Mouse (Mus musculus) limb, embryonic 14.5 days (tissue): ENCODE results near the gene Il17re. TPM values are rescaled to one million over a fixed set of nuclear protein-coding genes. Genes with fewer than 3 reads are reported as not detected.

Source experiments
- ATAC-seq: fragments of 200-750 bp; cut with Nextera tagmentation; 2 replicates; pipeline ENCODE4 v1.8.0; 2017; ENCODE audit warnings: low read depth, moderate number of reproducible peaks, moderate TSS enrichment; ENCODE audit not compliant: low FRiP score
- DNase-seq: peaks from one replicate; pipeline ENCODE4 v3.0.0-alpha.2; 2015; ENCODE audit warnings: low spot score
- H3K27ac ChIP-seq: fragments of 300-500 bp; sonication (generic); replicated peaks from 2 replicates; pipeline ENCODE4 v1.5.1; 2014; ENCODE audit warnings: low read depth, mild to moderate bottlenecking, low read length, moderate library complexity, mixed read lengths
- H3K27me3 ChIP-seq: fragments of 300-500 bp; sonication (generic); 2 replicates; pipeline ENCODE4 v1.6.1; 2014; ENCODE audit warnings: low read length, mixed read lengths; ENCODE audit not compliant: control insufficient read depth, insufficient read depth
- H3K36me3 ChIP-seq: fragments of 300-500 bp; sonication (generic); 2 replicates; pipeline ENCODE4 v1.6.1; 2014; ENCODE audit warnings: mild to moderate bottlenecking, low read length, moderate library complexity, mixed read lengths; ENCODE audit not compliant: control insufficient read depth, insufficient read depth
- H3K4me1 ChIP-seq: fragments of 300-500 bp; sonication (generic); 2 replicates; pipeline ENCODE4 v1.6.1; 2014; ENCODE audit warnings: antibody characterized with exemption, low read length, mixed read lengths; ENCODE audit not compliant: control insufficient read depth, insufficient read depth
- H3K4me2 ChIP-seq: fragments of 300-500 bp; sonication (generic); replicated peaks from 2 replicates; pipeline ENCODE4 v1.6.1; 2014; ENCODE audit warnings: low read depth, mild to moderate bottlenecking, low read length, moderate library complexity; ENCODE audit not compliant: severe bottlenecking
- H3K4me3 ChIP-seq: fragments of 300-500 bp; sonication (generic); replicated peaks from 2 replicates; pipeline ENCODE4 v1.5.1; 2014; ENCODE audit warnings: low read length
- H3K9ac ChIP-seq: fragments of 300-500 bp; sonication (generic); 2 replicates; pipeline ENCODE4 v1.6.1; 2014; ENCODE audit warnings: mild to moderate bottlenecking, low read depth, low read length, moderate library complexity; ENCODE audit not compliant: severe bottlenecking
- H3K9me3 ChIP-seq: fragments of 300-500 bp; sonication (generic); 2 replicates; pipeline ENCODE4 v1.6.1; 2016; ENCODE audit warnings: low read length; ENCODE audit not compliant: control insufficient read depth
- POLR2A ChIP-seq: fragments of 200-500 bp; IDR thresholded peaks from 2 replicates; pipeline ENCODE4 v1.8.0; 2012; ENCODE audit warnings: inconsistent platforms, mild to moderate bottlenecking, moderate library complexity, borderline replicate concordance; ENCODE audit not compliant: insufficient read depth, insufficient read length; ENCODE audit errors: extremely low read depth
- WGBS: fragments of 180-500 bp; shearing (Covaris S2); extraction: QIAGEN DNeasy Blood & Tissue Kit; methylation state at CpG from one replicate; pipeline ENCODE4 v1.1.7; 2014; 5-methylcytosine and 5-hydroxymethylcytosine counted together
- polyA plus RNA-seq, 2 experiments: library from polyadenylated mRNA; depleted of rRNA in 1 of 2; stranded (reverse) in 1 of 2; unstranded in 1 of 2; fragments of >200 nt; fragmentation: Nextera tagmentation in 1 of 2; extraction: Ambion mirVana in 1 of 2; gene quantifications; 2 replicates each; pipeline versions ENCODE4 v1.2.1 to v1.2.3; 2012 to 2014

The Il17re gene
- 6.7 and 9.6 TPM in 2 replicates for polyA plus RNA-seq (2012; rRNA removed)
- 7.9 and 9.2 TPM in 2 replicates for polyA plus RNA-seq (2014; fragmentation: Nextera tagmentation; extraction: Ambion mirVana)

GRCm38 (mm10) chr6:113457952-113458534, at the start of gene Il17re:
Gene Il17re, plus strand, starts transcription at chr6:113458484.
- TF ChIP-seq POLR2A: no peak
- H3K36me3 ChIP-seq: no peaks in the 10 kb centered on the region
- H3K27ac ChIP-seq: no peak within 1 kb of the TSS
- no peak within 1 kb of the TSS for H3K4me2 ChIP-seq
- no peak within 1 kb of the TSS for H3K4me3 ChIP-seq
- H3K4me1 ChIP-seq: no peaks in the 10 kb centered on the region
- no peaks in the 10 kb centered on the region for H3K27me3 ChIP-seq
- no peaks in the 10 kb centered on the region for H3K9me3 ChIP-seq
- no peak for DNase-seq
- ATAC-seq: no peak
- WGBS: 62% methylated on average over 10 of the region's 10 CpGs
- H3K9ac ChIP-seq: no peak within 1 kb of the TSS

- Histone ChIP-seq H3K4me2 (no peak overlapping the region), H3K4me1 (no peaks in the 10 kb centered on the region), H3K4me3 (no peak overlapping the region), H3K36me3 (peaks cover 18% of the 10 kb centered on the region), H3K9ac (no peak overlapping the region), H3K27me3 (no peaks in the 10 kb centered on the region), H3K27ac (no peak overlapping the region), H3K9me3 (no peaks in the 10 kb centered on the region)
- no peak for TF ChIP-seq POLR2A
- ATAC-seq: no peak
- WGBS: 73% methylated on average over 1 of the region's 1 CpGs
- no peak for DNase-seq
Observed at GRCm38 (mm10) chr6:113410001-113410400, 48.3 kb upstream of the Il17re start.

- WGBS: 84% methylated on average over 5 of the region's 5 CpGs
- no peak overlapping the region for H3K27ac ChIP-seq
- H3K4me2 ChIP-seq: no peak overlapping the region
- DNase-seq (no peak), ATAC-seq (no peak)
- peaks cover 21% of the 10 kb centered on the region for H3K36me3 ChIP-seq
- no peak for TF ChIP-seq POLR2A
- no peaks in the 10 kb centered on the region for H3K9me3 ChIP-seq
- no peak overlapping the region for H3K9ac ChIP-seq
- peaks cover 7% of the 10 kb centered on the region for H3K4me1 ChIP-seq
- no peak overlapping the region for H3K4me3 ChIP-seq
- H3K27me3 ChIP-seq: no peaks in the 10 kb centered on the region
Observed at GRCm38 (mm10) chr6:113416416-113416815, 41.9 kb upstream of the Il17re start.

GRCm38 (mm10) chr6:113418441-113419198, 39.7 kb upstream of the Il17re start:
- DNase-seq (no peak), ATAC-seq (peak; percentile 53)
- H3K9ac ChIP-seq: peak overlapping the region; percentile 72
- no peaks in the 10 kb centered on the region for H3K9me3 ChIP-seq
- peak overlapping the region; percentile 90 for H3K4me2 ChIP-seq
- peaks cover 7% of the 10 kb centered on the region for H3K4me1 ChIP-seq
- H3K27me3 ChIP-seq: no peaks in the 10 kb centered on the region
- WGBS: 11% methylated on average over 16 of the region's 16 CpGs
- peak overlapping the region; percentile 69 for H3K4me3 ChIP-seq
- H3K27ac ChIP-seq: peak overlapping the region; percentile 43; the same call in 1 of the 2 replicates
- H3K36me3 ChIP-seq: peaks cover 19% of the 10 kb centered on the region
- no peak for TF ChIP-seq POLR2A

- Histone ChIP-seq H3K4me2 (peak within 1 kb of the TSS; percentile 90), H3K4me1 (peaks cover 7% of the 10 kb centered on the region), H3K9ac (peak within 1 kb of the TSS; percentile 72), H3K36me3 (peaks cover 15% of the 10 kb centered on the region), H3K27ac (peak within 1 kb of the TSS; percentile 43; the same call in 1 of the 2 replicates), H3K27me3 (no peaks in the 10 kb centered on the region), H3K4me3 (peak within 1 kb of the TSS; percentile 69), H3K9me3 (no peaks in the 10 kb centered on the region)
- ATAC-seq (peak; percentile 99), DNase-seq (peak; percentile 97)
- TF ChIP-seq POLR2A: no peak
- 2% methylated on average over 25 of the region's 25 CpGs for WGBS
Observed at GRCm38 (mm10) chr6:113419199-113419587, 39.1 kb upstream of the Il17re start, which contains the start of gene Rpusd3. Gene Rpusd3, minus strand, starts transcription at chr6:113419340.
